ENCODE assay signal across 8 mouse cellular contexts in genomic region chr3:152401964-152402670, GRCm38 (mm10). TPM values are rescaled to one million over a fixed set of nuclear protein-coding genes. Genes with fewer than 3 reads are reported as not detected.
DNase-seq lines count a peak whose midpoint lies in the region; ATAC-seq and TF ChIP-seq lines count a peak whose summit lies in the region.

No protein-coding gene starts in this region.

- H3K9ac ChIP-seq in neural tube, embryonic 11.5 days (ENCODE audit: low read length) = no peak overlapping the region
- H3K9ac ChIP-seq in heart, adult 2 months (ENCODE audit: low read depth, low read length) = no peak overlapping the region
- no peak overlapping the region for H3K9ac ChIP-seq in limb, embryonic 14.5 days (ENCODE audit: low read depth, low read length, severe bottlenecking)
- no peak overlapping the region for H3K9ac ChIP-seq in stomach, postnatal 0 days (ENCODE audit: low read length)

- peak; percentile 51; the same call in 1 of the 2 replicates for TF ChIP-seq EP300 in heart, adult 2 months (IDR thresholded peaks at IDR 0.05; ENCODE audit: insufficient read depth, low read depth, low read length)
- no peak for TF ChIP-seq EP300 in stomach, postnatal 0 days (optimal IDR thresholded peaks at IDR 0.05)

- TF ChIP-seq CTCF in heart, adult 2 months (IDR thresholded peaks at IDR 0.05) = no peak
- no peak for TF ChIP-seq CTCF in stomach, postnatal 0 days (IDR thresholded peaks at IDR 0.05; ENCODE audit: low read depth)

- peaks cover 6% of the 10 kb centered on the region; the same call in 1 of the 2 replicates for H3K4me1 ChIP-seq in neural tube, embryonic 11.5 days (ENCODE audit: control insufficient read depth, insufficient read depth, low read length)
- H3K4me1 ChIP-seq in heart, adult 2 months (ENCODE audit: control insufficient read depth, insufficient read depth, low read length) = peaks cover 24% of the 10 kb centered on the region
- H3K4me1 ChIP-seq in limb, embryonic 14.5 days (ENCODE audit: control insufficient read depth, insufficient read depth, low read length) = peaks cover 13% of the 10 kb centered on the region
- H3K4me1 ChIP-seq in stomach, postnatal 0 days (replicated peaks; ENCODE audit: control insufficient read depth, insufficient read depth) = no peaks in the 10 kb centered on the region; the same call in none of the 2 replicates
- peaks cover 24% of the 10 kb centered on the region for H3K4me1 ChIP-seq in forebrain, embryonic 10.5 days

- 0 out of 2 replicates have a peak overlapping the region, but pooled peaks have one; percentile 14 for H3K27ac ChIP-seq in neural tube, embryonic 11.5 days (ENCODE audit: low read depth, low read length)
- peak overlapping the region; percentile 15 for H3K27ac ChIP-seq in heart, adult 2 months
- H3K27ac ChIP-seq in limb, embryonic 14.5 days (replicated peaks; ENCODE audit: low read depth, low read length) = no peak overlapping the region
- peak overlapping the region; percentile 37 for H3K27ac ChIP-seq in stomach, postnatal 0 days (replicated peaks)
- H3K27ac ChIP-seq in forebrain, embryonic 10.5 days = no peak overlapping the region

- H3K27me3 ChIP-seq in neural tube, embryonic 11.5 days (ENCODE audit: control insufficient read depth, insufficient read depth, low read length) = no peaks in the 10 kb centered on the region
- no peaks in the 10 kb centered on the region for H3K27me3 ChIP-seq in heart, adult 2 months (ENCODE audit: control insufficient read depth, insufficient read depth, low read length)
- H3K27me3 ChIP-seq in limb, embryonic 14.5 days (ENCODE audit: control insufficient read depth, insufficient read depth, low read length) = no peaks in the 10 kb centered on the region
- H3K27me3 ChIP-seq in stomach, postnatal 0 days (ENCODE audit: control insufficient read depth, insufficient read depth, low read length) = no peaks in the 10 kb centered on the region
- H3K27me3 ChIP-seq in forebrain, embryonic 10.5 days (ENCODE audit: poor library complexity, severe bottlenecking) = no peaks in the 10 kb centered on the region

- no peak for ATAC-seq in neural tube, embryonic 11.5 days (ENCODE audit: insufficient read depth, low FRiP score, low TSS enrichment)
- peak; percentile 65; the same call in 1 of the 2 replicates for ATAC-seq in limb, embryonic 14.5 days (ENCODE audit: low FRiP score, low read depth)
- ATAC-seq in stomach, postnatal 0 days (ENCODE audit: low FRiP score, low TSS enrichment) = peak; percentile 68; the same call in 1 of the 2 replicates

- no peak overlapping the region for H3K4me2 ChIP-seq in neural tube, embryonic 11.5 days (ENCODE audit: low read depth)
- no peak overlapping the region for H3K4me2 ChIP-seq in limb, embryonic 14.5 days (replicated peaks; ENCODE audit: low read depth, low read length, severe bottlenecking)
- H3K4me2 ChIP-seq in stomach, postnatal 0 days (replicated peaks; ENCODE audit: low read depth) = no peak overlapping the region

- H3K79me2 ChIP-seq in heart, adult 2 months (replicated peaks; ENCODE audit: control insufficient read depth, insufficient read depth, low read length) = peaks cover 11% of the 10 kb centered on the region

- DNase-seq in neural tube, embryonic 11.5 days (ENCODE audit: low spot score) = peak; percentile 39
- DNase-seq in neural tube, embryonic 10.5 days (ENCODE audit: extremely low spot score, low spot score) = no peak
- DNase-seq in adrenal gland, postnatal 14 days = peak; percentile 80
- peak; percentile 62 to 67 for DNase-seq in heart, adult 2 months
- DNase-seq in limb, embryonic 14.5 days (ENCODE audit: low spot score) = peak; percentile 70
- no peak for DNase-seq in stomach, postnatal 0 days (ENCODE audit: low spot score)
- DNase-seq in frontal cortex, postnatal 14 days (ENCODE audit: low spot score in 2 of 2) = no peak
- no peak for DNase-seq in forebrain, embryonic 10.5 days (ENCODE audit: extremely low spot score, low spot score)

- WGBS in neural tube, embryonic 11.5 days = 82% methylated on average over 7 of the region's 7 CpGs
- WGBS in heart, adult 2 months = 52% methylated on average over 7 of the region's 7 CpGs
- WGBS in limb, embryonic 14.5 days = 74% methylated on average over 7 of the region's 7 CpGs
- WGBS in stomach, postnatal 0 days = 62% methylated on average over 7 of the region's 7 CpGs
- WGBS in forebrain, embryonic 10.5 days = 85% methylated on average over 7 of the region's 7 CpGs

- H3K9me3 ChIP-seq in neural tube, embryonic 11.5 days (ENCODE audit: control insufficient read depth, low read length) = no peaks in the 10 kb centered on the region
- no peaks in the 10 kb centered on the region for H3K9me3 ChIP-seq in limb, embryonic 14.5 days (ENCODE audit: control insufficient read depth, low read length)
- no peaks in the 10 kb centered on the region for H3K9me3 ChIP-seq in stomach, postnatal 0 days (ENCODE audit: control insufficient read depth, low read length)
- no peaks in the 10 kb centered on the region for H3K9me3 ChIP-seq in forebrain, embryonic 10.5 days

- TF ChIP-seq POLR2A in heart, adult 2 months (IDR thresholded peaks at IDR 0.05; ENCODE audit: insufficient read depth, low read depth, low read length) = no peak
- TF ChIP-seq POLR2A in limb, embryonic 14.5 days (IDR thresholded peaks at IDR 0.05; ENCODE audit: borderline replicate concordance, extremely low read depth, insufficient read depth, insufficient read length) = no peak

- no peak overlapping the region for H3K4me3 ChIP-seq in neural tube, embryonic 11.5 days (ENCODE audit: low read depth, low read length)
- H3K4me3 ChIP-seq in heart, adult 2 months = no peak overlapping the region
- H3K4me3 ChIP-seq in limb, embryonic 14.5 days (replicated peaks; ENCODE audit: low read length) = no peak overlapping the region
- H3K4me3 ChIP-seq in stomach, postnatal 0 days (ENCODE audit: low read depth, low read length) = no peak overlapping the region
- no peak overlapping the region for H3K4me3 ChIP-seq in forebrain, embryonic 10.5 days

- intact Hi-C loops in heart, adult 2 months (cut with DNase I) = no loop called here

- H3K36me3 ChIP-seq in neural tube, embryonic 11.5 days (ENCODE audit: control insufficient read depth, insufficient read depth, low read length) = no peaks in the 10 kb centered on the region
- H3K36me3 ChIP-seq in heart, adult 2 months (ENCODE audit: control insufficient read depth, insufficient read depth, low read length) = peaks cover 31% of the 10 kb centered on the region
- 0 out of 2 replicates have a peak, but pooled peaks cover 3% of the 10 kb centered on the region for H3K36me3 ChIP-seq in limb, embryonic 14.5 days (ENCODE audit: control insufficient read depth, insufficient read depth, low read length)
- no peaks in the 10 kb centered on the region for H3K36me3 ChIP-seq in stomach, postnatal 0 days (ENCODE audit: control insufficient read depth, insufficient read depth, low read length)
- peaks cover 14% of the 10 kb centered on the region for H3K36me3 ChIP-seq in forebrain, embryonic 10.5 days (replicated peaks)

RNA-seq across cellular contexts. Expression of gene Zzz3, which starts 6.8 kb away (rescaled TPM):
- 59.4 and 64.6 TPM in 2 replicates for polyA plus RNA-seq in neural tube, embryonic 11.5 days (2014; fragmentation: Nextera tagmentation; extraction: Ambion mirVana)
- total RNA-seq in adrenal gland, postnatal 14 days (2021) = 32.8 and 37.5 TPM in 2 replicates
- total RNA-seq in heart, adult 2 months (2021) = 10 to 100 TPM; 20.8 to 23.1 TPM
- 10.4 and 16.6 TPM in 2 replicates for polyA plus RNA-seq in heart, adult 2 months (2012; rRNA removed)
- 36.8 and 40.5 TPM in 2 replicates for polyA plus RNA-seq in limb, embryonic 14.5 days (2012; rRNA removed)
- 52.2 and 53.6 TPM in 2 replicates for polyA plus RNA-seq in limb, embryonic 14.5 days (2014; fragmentation: Nextera tagmentation; extraction: Ambion mirVana)
- polyA plus RNA-seq in stomach, postnatal 0 days (2015; fragmentation: Nextera tagmentation; extraction: Ambion mirVana) = 19.0 and 22.8 TPM in 2 replicates
- 56.4 and 60.7 TPM in 2 replicates for polyA plus RNA-seq in forebrain, embryonic 10.5 days (2016; fragmentation: Nextera tagmentation; extraction: Ambion mirVana)

RNA-seq across cellular contexts. Expression of gene Usp33, which starts 55.8 kb away (rescaled TPM):
- 81.3 and 81.9 TPM in 2 replicates for polyA plus RNA-seq in neural tube, embryonic 11.5 days (2014; fragmentation: Nextera tagmentation; extraction: Ambion mirVana)
- 73.5 and 83.9 TPM in 2 replicates for total RNA-seq in adrenal gland, postnatal 14 days (2021)
- 10 to 100 TPM; 23.1 to 24.3 TPM for total RNA-seq in heart, adult 2 months (2021)
- 9.0 and 19.6 TPM in 2 replicates for polyA plus RNA-seq in heart, adult 2 months (2012; rRNA removed)
- 44.0 and 54.9 TPM in 2 replicates for polyA plus RNA-seq in limb, embryonic 14.5 days (2012; rRNA removed)
- 44.9 and 50.9 TPM in 2 replicates for polyA plus RNA-seq in limb, embryonic 14.5 days (2014; fragmentation: Nextera tagmentation; extraction: Ambion mirVana)
- 15.7 and 16.1 TPM in 2 replicates for polyA plus RNA-seq in stomach, postnatal 0 days (2015; fragmentation: Nextera tagmentation; extraction: Ambion mirVana)
- polyA plus RNA-seq in forebrain, embryonic 10.5 days (2016; fragmentation: Nextera tagmentation; extraction: Ambion mirVana) = 47.4 and 47.8 TPM in 2 replicates

Comparison
In these comparisons a context has a peak if more than half of its experiments do, and no peak if none do; other contexts are left out.
1. DNase-seq: peak in neural tube, embryonic 11.5 days (single experiment), adrenal gland, postnatal 14 days (single experiment), heart, adult 2 months (2 of 2) and limb, embryonic 14.5 days (single experiment); none in neural tube, embryonic 10.5 days (single experiment), stomach, postnatal 0 days (single experiment), frontal cortex, postnatal 14 days (0 of 2) and forebrain, embryonic 10.5 days (single experiment).
2. H3K27ac ChIP-seq: peak in neural tube, embryonic 11.5 days (single experiment), heart, adult 2 months (single experiment) and stomach, postnatal 0 days (single experiment); none in limb, embryonic 14.5 days (single experiment) and forebrain, embryonic 10.5 days (single experiment).